Mouse (Mus musculus) olfactory bulb, adult 2 months (tissue): ENCODE results near the gene Tgm5.

Source experiments
- CTCF ChIP-seq: fragments of 200-500 bp; IDR thresholded peaks from 2 replicates; pipeline ENCODE4 v1.5.1; 2012; ENCODE audit warnings: low read depth, mild to moderate bottlenecking, low read length, moderate library complexity; ENCODE audit not compliant: insufficient read depth
- POLR2A ChIP-seq: fragments of 200-500 bp; IDR thresholded peaks from 2 replicates; pipeline ENCODE4 v1.6.1; 2012; ENCODE audit warnings: mild to moderate bottlenecking, low read depth, low read length, moderate library complexity; ENCODE audit not compliant: insufficient read depth

DNA sequence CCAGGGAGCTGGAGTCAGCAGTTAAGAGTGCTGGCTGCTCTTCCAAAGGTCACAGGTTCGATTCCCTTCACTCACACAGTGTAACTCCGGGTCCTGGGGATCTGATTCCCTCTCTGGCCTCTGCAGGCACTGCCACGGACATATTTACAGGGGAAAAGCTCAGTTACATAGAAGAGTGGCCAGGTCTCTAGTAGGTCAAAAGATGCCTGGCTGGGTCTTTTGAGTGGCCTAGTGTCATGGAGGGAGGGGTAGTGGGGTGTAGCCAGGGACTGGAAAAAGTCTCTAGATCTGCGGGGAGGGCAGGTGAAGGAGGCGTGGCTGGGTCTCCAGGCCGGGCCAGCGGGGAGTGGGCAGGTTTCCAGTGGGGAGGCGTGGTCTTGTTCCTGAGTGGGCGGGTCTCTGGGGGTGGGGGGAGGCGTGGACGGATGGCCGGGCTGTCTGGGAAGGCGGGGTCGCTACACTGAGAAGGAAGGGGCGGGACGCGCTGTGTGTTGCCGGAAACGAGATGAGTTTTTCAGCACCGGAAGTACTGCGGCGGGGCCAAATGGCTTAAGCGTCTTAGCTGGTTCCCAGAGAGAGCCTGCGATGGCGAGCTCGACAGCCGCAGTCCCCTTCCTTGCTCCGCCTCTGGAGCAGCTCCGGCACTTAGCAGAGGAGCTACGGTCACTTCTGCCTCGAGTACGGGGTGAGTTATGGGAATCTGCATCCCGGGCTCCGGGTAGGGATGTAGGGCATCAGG, 77.5 kb downstream of the Tgm5 start, which contains the start of gene Ccndbp1:
- TF ChIP-seq POLR2A, result no peak
- TF ChIP-seq CTCF, result no peak
